Mouse (Mus musculus) cerebellum, postnatal 10 days (tissue): ENCODE measurements at regions not wholly inside any gene's neighbourhood (a gene's known extent, or its start where the extent isn't known, plus 50 kb on each side); places are given as distances from the start of the nearest gene placed in this dataset.
A peak's percentile ranks its signal among the peaks of the same experiment; 100 is the strongest.

Source experiments
- DNase-seq, 2 experiments: peaks; one replicate each; pipeline ENCODE4 v3.0.0; 2021; ENCODE audit warnings: mixed read lengths in 2 of 2

- DNase-seq, result no peak
These were observed 89.6 kb downstream of the Ppp4r2 start for GRCm38 (mm10) chr6:100923070-100923469.

GRCm38 (mm10) chr6:100923686-100924085, 90.3 kb downstream of the Ppp4r2 start:
- no peak for DNase-seq

GRCm38 (mm10) chr6:100928791-100929758, 95.7 kb downstream of the Ppp4r2 start:
- peak in 1 of 2 experiments; percentile 20 for DNase-seq

- no peak for DNase-seq
These were observed 96.4 kb downstream of the Ppp4r2 start for GRCm38 (mm10) chr6:100929759-100930358.

DNA sequence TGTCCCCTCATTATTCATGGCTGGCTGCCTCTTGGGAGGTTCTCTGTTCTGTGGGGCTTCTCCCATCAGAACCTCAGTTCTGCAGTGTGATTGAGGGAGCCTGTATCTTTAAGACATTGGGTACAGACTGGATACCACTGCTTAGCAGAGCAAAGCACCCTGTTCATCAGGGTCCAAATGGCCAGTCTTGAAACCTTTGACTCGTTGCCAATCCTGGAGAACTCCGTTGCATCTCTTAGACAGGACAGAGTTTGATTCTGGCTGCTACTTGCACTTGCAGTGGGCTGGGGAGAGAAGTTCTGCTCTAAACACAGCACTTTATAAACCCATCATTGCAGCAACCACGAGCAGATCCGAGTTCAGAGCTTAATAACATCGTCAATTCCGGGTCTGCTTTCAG, 97.3 kb downstream of the Ppp4r2 start:
- DNase-seq, result no peak

- no peak for DNase-seq
These were observed 101.0 kb downstream of the Ppp4r2 start for GRCm38 (mm10) chr6:100934424-100934823.

DNA sequence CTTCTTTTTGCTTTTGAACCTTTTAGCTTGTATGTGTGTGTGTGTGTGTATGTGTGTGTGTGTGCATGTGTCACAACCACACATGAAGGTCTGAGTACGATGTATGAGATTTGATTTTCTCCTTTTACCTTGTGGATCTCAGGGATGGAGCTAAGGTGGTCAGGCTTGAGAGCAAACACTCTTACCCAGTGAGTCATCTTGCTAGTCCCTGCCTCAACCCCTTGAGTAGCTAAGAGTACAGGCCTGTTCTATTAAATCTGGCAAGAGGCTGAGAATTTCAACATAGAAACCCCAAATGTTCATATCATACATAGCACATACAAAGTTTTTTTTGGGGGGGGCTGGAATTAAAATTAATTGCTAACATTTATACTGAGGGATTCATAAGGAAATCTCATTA, 104.4 kb downstream of the Ppp4r2 start:
- no peak for DNase-seq

DNA sequence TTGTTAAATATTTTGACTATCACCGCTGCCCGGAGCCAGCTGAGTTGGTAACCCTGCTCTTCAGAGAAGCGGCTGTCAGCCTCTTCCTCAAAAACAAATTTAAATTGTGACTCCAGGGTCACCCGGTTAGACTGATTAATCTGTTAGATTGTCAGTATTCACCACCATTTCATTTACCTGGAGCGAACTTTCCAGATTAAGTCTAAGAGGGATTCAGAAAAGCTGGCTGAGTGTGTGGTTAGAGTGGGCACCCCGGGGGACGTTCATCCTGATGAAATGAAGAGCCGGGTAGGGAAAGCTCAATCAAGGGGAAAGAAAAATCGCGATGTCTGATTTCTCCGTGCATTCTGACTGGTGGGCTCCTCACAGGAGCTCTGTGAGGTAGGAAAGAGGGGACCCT, 105.0 kb downstream of the Ppp4r2 start:
- peak; percentile 25 to 30 for DNase-seq

DNA sequence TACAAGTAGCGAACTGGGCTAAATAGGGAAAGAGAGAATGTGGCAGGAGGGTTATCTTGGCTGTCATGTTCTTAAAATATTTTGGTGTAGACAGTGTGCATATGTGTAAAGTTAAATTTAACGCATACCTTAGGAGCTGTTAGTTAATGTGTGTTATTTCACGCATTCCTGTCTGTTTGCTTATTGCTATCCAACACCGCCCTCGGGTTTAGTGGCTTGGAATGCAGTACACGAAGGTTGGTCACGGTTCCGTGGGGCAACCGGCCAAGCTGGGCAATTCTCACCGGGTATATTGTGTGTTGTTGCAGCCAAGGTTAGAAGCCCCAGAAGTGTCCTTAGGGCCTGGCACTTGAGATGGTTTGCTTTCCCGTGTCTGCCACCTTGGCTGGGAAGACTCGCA, 105.6 kb downstream of the Ppp4r2 start:
- DNase-seq, result peak; percentile 77 to 81

DNA sequence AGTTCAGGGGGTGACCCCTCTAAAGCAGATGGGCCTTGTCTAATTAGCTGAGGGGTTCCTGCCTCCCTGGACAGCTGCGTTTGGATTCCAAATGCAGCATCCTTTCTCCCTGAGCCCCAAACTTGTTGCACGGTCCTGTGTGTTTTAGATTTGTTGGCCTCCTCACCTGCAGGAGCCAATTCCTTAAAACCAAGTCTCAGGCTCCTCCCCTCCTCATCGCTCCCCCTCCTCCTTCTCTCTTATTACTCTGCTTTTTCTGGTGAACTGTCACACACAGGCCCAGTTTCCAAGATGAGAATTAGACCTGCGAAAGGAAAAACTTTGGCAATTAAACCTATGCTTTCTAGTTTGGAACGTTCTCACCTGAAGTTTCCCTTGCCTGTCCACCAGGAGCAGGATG, 106.3 kb downstream of the Ppp4r2 start:
- DNase-seq, result no peak

DNA sequence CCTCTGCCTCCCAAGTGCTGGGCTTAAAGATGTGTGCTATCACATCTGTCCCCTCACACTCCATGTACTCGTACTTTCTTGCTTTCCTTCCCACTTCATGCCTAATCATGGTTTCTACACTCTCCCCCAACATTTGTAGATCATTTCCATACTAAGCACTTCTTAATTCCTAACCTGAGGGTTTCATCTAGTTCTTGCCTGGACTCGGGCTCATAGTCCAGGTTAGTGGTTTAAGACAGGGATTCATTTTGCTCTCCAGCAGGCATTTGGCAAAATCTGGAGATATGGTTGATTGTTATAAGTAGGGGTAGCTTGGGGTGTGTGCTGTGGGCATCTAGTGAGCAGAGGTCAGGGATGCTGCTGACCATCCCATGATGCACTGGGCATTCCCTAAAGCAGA, 108.3 kb downstream of the Ppp4r2 start:
- no peak for DNase-seq

GRCm38 (mm10) chr6:100942956-100943355, 109.5 kb downstream of the Ppp4r2 start:
- DNase-seq, result no peak

GRCm38 (mm10) chr6:100945796-100946195, 112.4 kb downstream of the Ppp4r2 start:
- no peak for DNase-seq

- DNase-seq, result peak; percentile 34 to 60
These were observed 114.9 kb downstream of the Ppp4r2 start for GRCm38 (mm10) chr6:100948340-100948739.

- DNase-seq, result no peak
These were observed 118.2 kb downstream of the Ppp4r2 start for GRCm38 (mm10) chr6:100951646-100952045.

DNA sequence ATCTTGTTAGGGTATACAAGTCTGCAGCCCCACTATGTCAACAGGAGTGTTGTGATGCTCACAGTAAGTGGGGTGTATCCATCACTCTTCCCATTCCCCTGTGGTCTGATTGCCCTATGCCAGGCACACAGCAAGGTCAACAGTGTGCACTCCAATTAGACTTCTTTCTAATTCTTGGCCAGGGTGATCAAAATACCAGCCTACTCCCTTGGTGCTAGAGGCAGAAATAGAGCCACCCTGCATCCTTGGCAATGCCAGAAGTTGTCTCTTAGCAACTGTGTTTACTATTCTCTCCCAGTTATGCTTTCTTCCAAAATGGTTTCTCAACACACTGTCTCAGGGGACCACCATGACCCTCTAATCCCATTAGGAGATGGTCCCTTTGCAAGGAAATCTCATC, 119.0 kb downstream of the Ppp4r2 start:
- DNase-seq, result no peak

- DNase-seq, result no peak
These were observed 121.1 kb downstream of the Ppp4r2 start for GRCm38 (mm10) chr6:100954563-100954962.

GRCm38 (mm10) chr6:100966481-100966880, 133.1 kb downstream of the Ppp4r2 start:
- no peak for DNase-seq

GRCm38 (mm10) chr6:100968080-100968856, 134.8 kb downstream of the Ppp4r2 start:
- no peak for DNase-seq

GRCm38 (mm10) chr6:100968960-100969359, 135.5 kb downstream of the Ppp4r2 start:
- DNase-seq, result no peak

- peak in 1 of 2 experiments; percentile 39 for DNase-seq
These were observed 137.5 kb downstream of the Ppp4r2 start for GRCm38 (mm10) chr6:100970810-100971447.

DNA sequence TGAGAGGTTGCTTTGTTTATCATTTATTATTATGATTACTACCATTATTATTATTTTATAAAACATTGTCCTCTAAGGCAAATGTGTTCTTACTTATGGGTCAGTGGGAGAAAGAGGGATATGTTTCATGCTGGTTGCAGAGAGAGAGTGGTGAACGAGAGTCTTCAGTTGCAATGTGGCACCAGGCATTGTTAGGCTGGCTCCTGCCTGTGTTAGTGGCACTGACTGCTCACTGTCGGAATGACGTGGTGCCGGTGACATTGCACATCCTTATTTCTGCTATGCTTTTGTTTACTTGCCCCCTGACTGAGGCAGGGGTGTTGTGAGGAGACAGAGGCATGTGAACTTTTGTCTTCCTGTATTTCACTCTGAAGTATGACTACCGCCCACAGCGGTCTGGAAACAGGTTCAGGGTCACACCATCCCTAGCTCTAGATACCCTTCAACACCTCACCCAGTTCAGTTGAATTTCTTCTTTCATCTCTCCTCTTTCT, 138.1 kb downstream of the Ppp4r2 start:
- DNase-seq, result no peak
